Mouse (Mus musculus) heart, embryonic 15.5 days (tissue): Measurements from ENCODE around the gene Gm5148. TPM values are rescaled to one million over a fixed set of nuclear protein-coding genes. Genes with fewer than 3 reads are reported as not detected.

Experiments
- ATAC-seq: fragments of 200-750 bp; cut with Nextera tagmentation; replicated peaks from 2 replicates; pipeline ENCODE4 v1.8.0; 2017; ENCODE audit warnings: low read depth, moderate TSS enrichment; ENCODE audit not compliant: insufficient number of reproducible peaks, insufficient read depth, low FRiP score
- H3K27ac ChIP-seq: fragments of 300-500 bp; sonication (generic); 2 replicates; pipeline ENCODE4 v1.5.1; 2015; ENCODE audit warnings: mild to moderate bottlenecking, inconsistent platforms
- H3K27me3 ChIP-seq: fragments of 300-500 bp; sonication (generic); 2 replicates; pipeline ENCODE4 v1.6.1; 2015; ENCODE audit warnings: inconsistent platforms
- H3K36me3 ChIP-seq: fragments of 300-500 bp; sonication (generic); 2 replicates; pipeline ENCODE4 v1.6.1; 2015; ENCODE audit warnings: mild to moderate bottlenecking, inconsistent platforms
- H3K4me1 ChIP-seq: fragments of 300-500 bp; sonication (generic); replicated peaks from 2 replicates; pipeline ENCODE4 v1.6.1; 2015; ENCODE audit warnings: inconsistent platforms
- H3K4me2 ChIP-seq: fragments of 300-500 bp; sonication (generic); 2 replicates; pipeline ENCODE4 v1.6.1; 2015; ENCODE audit warnings: inconsistent platforms, mild to moderate bottlenecking, moderate library complexity
- H3K4me3 ChIP-seq: fragments of 300-500 bp; sonication (generic); 2 replicates; pipeline ENCODE4 v1.5.1; 2015; ENCODE audit warnings: mild to moderate bottlenecking, inconsistent platforms
- H3K9ac ChIP-seq: fragments of 300-500 bp; sonication (generic); 2 replicates; pipeline ENCODE4 v1.6.1; 2015; ENCODE audit warnings: mild to moderate bottlenecking, inconsistent platforms
- H3K9me3 ChIP-seq: fragments of 300-500 bp; sonication (generic); replicated peaks from 2 replicates; pipeline ENCODE4 v1.6.1; 2016; ENCODE audit warnings: inconsistent platforms
- WGBS: fragments of 180-500 bp; shearing (Covaris S2); methylation state at CpG from one replicate; pipeline ENCODE4 v1.1.7; 2015; ENCODE audit warnings: mixed read lengths; 5-methylcytosine and 5-hydroxymethylcytosine counted together
- polyA plus RNA-seq: library from polyadenylated mRNA; unstranded; fragments of >200 nt; fragmentation: Nextera tagmentation; extraction: Ambion mirVana; gene quantifications from 2 replicates; pipeline ENCODE4 v1.2.1, GENCODE M21; 2015

The Gm5148 gene
- polyA plus RNA-seq, result 3.0 and 3.2 TPM in 2 replicates

GRCm38 (mm10) chr3:37724171-37724804 lies at the start of gene Gm5148:
Gm5148 (minus strand) TSS chr3:37724490.
- Histone ChIP-seq H3K4me2 (peak within 1 kb of the TSS; percentile 83), H3K4me3 (peak within 1 kb of the TSS; percentile 50), H3K36me3 (no peaks in the 10 kb centered on the region), H3K4me1 (peaks cover 32% of the 10 kb centered on the region), H3K27ac (peak within 1 kb of the TSS; percentile 18; the same call in 1 of the 2 replicates), H3K9me3 (no peaks in the 10 kb centered on the region), H3K9ac (peak within 1 kb of the TSS; percentile 38), H3K27me3 (peaks cover 2% of the 10 kb centered on the region; the same call in 1 of the 2 replicates)
- WGBS, result 5% methylated on average over 24 of the region's 24 CpGs
- 0 out of 2 replicates have a peak, but pooled peaks have one; percentile 39 for ATAC-seq

GRCm38 (mm10) chr3:37770951-37771350 lies 46.7 kb upstream of the Gm5148 start:
- H3K9me3 ChIP-seq, result no peaks in the 10 kb centered on the region
- H3K27me3 ChIP-seq, result no peaks in the 10 kb centered on the region
- H3K9ac ChIP-seq, result no peak overlapping the region
- no peaks in the 10 kb centered on the region for H3K36me3 ChIP-seq
- peaks cover 30% of the 10 kb centered on the region for H3K4me1 ChIP-seq
- ATAC-seq, result no peak
- no peak overlapping the region for H3K4me2 ChIP-seq
- H3K27ac ChIP-seq, result no peak overlapping the region
- H3K4me3 ChIP-seq, result no peak overlapping the region

GRCm38 (mm10) chr3:37769268-37769756 lies 45.0 kb upstream of the Gm5148 start:
- 8% methylated on average over 5 of the region's 5 CpGs for WGBS
- H3K9me3 ChIP-seq, result no peaks in the 10 kb centered on the region
- peak overlapping the region; percentile 38 for H3K4me2 ChIP-seq
- H3K4me1 ChIP-seq, result peaks cover 30% of the 10 kb centered on the region
- H3K4me3 ChIP-seq, result no peak overlapping the region
- H3K27me3 ChIP-seq, result no peaks in the 10 kb centered on the region
- peak overlapping the region; percentile 81 for H3K27ac ChIP-seq
- H3K36me3 ChIP-seq, result no peaks in the 10 kb centered on the region
- no peak overlapping the region for H3K9ac ChIP-seq
- peak; percentile 83 for ATAC-seq

GRCm38 (mm10) chr3:37767147-37768015 lies 43.1 kb upstream of the Gm5148 start:
- no peak for ATAC-seq
- Histone ChIP-seq H3K9me3 (no peaks in the 10 kb centered on the region), H3K4me2 (no peak overlapping the region), H3K4me1 (peaks cover 23% of the 10 kb centered on the region), H3K9ac (no peak overlapping the region), H3K27me3 (no peaks in the 10 kb centered on the region), H3K27ac (no peak overlapping the region), H3K4me3 (no peak overlapping the region), H3K36me3 (no peaks in the 10 kb centered on the region)
- 68% methylated on average over 12 of the region's 12 CpGs for WGBS

GRCm38 (mm10) chr3:37766628-37767027 lies 42.3 kb upstream of the Gm5148 start:
- WGBS, result 50% methylated on average over 4 of the region's 4 CpGs
- H3K27me3 ChIP-seq, result no peaks in the 10 kb centered on the region
- H3K4me3 ChIP-seq, result no peak overlapping the region
- H3K9me3 ChIP-seq, result no peaks in the 10 kb centered on the region
- no peak overlapping the region for H3K9ac ChIP-seq
- H3K36me3 ChIP-seq, result no peaks in the 10 kb centered on the region
- H3K4me2 ChIP-seq, result no peak overlapping the region
- H3K27ac ChIP-seq, result no peak overlapping the region
- peaks cover 23% of the 10 kb centered on the region for H3K4me1 ChIP-seq
- no peak for ATAC-seq

GRCm38 (mm10) chr3:37765971-37766370 lies 41.7 kb upstream of the Gm5148 start:
- H3K27ac ChIP-seq, result no peak overlapping the region
- 71% methylated on average over 5 of the region's 5 CpGs for WGBS
- no peaks in the 10 kb centered on the region for H3K27me3 ChIP-seq
- no peak overlapping the region for H3K4me2 ChIP-seq
- ATAC-seq, result no peak
- H3K4me1 ChIP-seq, result peaks cover 24% of the 10 kb centered on the region
- no peak overlapping the region for H3K9ac ChIP-seq
- H3K9me3 ChIP-seq, result no peaks in the 10 kb centered on the region
- no peak overlapping the region for H3K4me3 ChIP-seq
- H3K36me3 ChIP-seq, result no peaks in the 10 kb centered on the region

GRCm38 (mm10) chr3:37765275-37765674 lies 41.0 kb upstream of the Gm5148 start:
- H3K36me3 ChIP-seq, result no peaks in the 10 kb centered on the region
- no peak overlapping the region for H3K4me2 ChIP-seq
- ATAC-seq, result no peak
- no peaks in the 10 kb centered on the region for H3K27me3 ChIP-seq
- WGBS, result 74% methylated on average over 3 of the region's 3 CpGs
- H3K4me1 ChIP-seq, result peaks cover 24% of the 10 kb centered on the region
- H3K4me3 ChIP-seq, result no peak overlapping the region
- no peak overlapping the region for H3K27ac ChIP-seq
- H3K9ac ChIP-seq, result no peak overlapping the region
- no peaks in the 10 kb centered on the region for H3K9me3 ChIP-seq

- no peaks in the 10 kb centered on the region for H3K36me3 ChIP-seq
- H3K27ac ChIP-seq, result no peak overlapping the region
- H3K4me3 ChIP-seq, result no peak overlapping the region
- no peak for ATAC-seq
- H3K27me3 ChIP-seq, result no peaks in the 10 kb centered on the region
- 72% methylated on average over 3 of the region's 3 CpGs for WGBS
- no peak overlapping the region for H3K4me2 ChIP-seq
- peaks cover 17% of the 10 kb centered on the region for H3K4me1 ChIP-seq
- H3K9ac ChIP-seq, result no peak overlapping the region
- no peaks in the 10 kb centered on the region for H3K9me3 ChIP-seq
These were observed 38.0 kb upstream of the Gm5148 start for GRCm38 (mm10) chr3:37762303-37762702.

GRCm38 (mm10) chr3:37761741-37762140 lies 37.5 kb upstream of the Gm5148 start:
- 78% methylated on average over 5 of the region's 5 CpGs for WGBS
- no peak for ATAC-seq
- Histone ChIP-seq H3K4me2 (no peak overlapping the region), H3K9me3 (no peaks in the 10 kb centered on the region), H3K36me3 (no peaks in the 10 kb centered on the region), H3K4me3 (no peak overlapping the region), H3K27ac (no peak overlapping the region), H3K27me3 (no peaks in the 10 kb centered on the region), H3K9ac (no peak overlapping the region), H3K4me1 (peaks cover 16% of the 10 kb centered on the region)

- no peak overlapping the region for H3K4me2 ChIP-seq
- H3K9ac ChIP-seq, result no peak overlapping the region
- WGBS, result 59% methylated on average over 6 of the region's 6 CpGs
- no peak for ATAC-seq
- H3K27me3 ChIP-seq, result no peaks in the 10 kb centered on the region
- no peak overlapping the region for H3K27ac ChIP-seq
- no peak overlapping the region for H3K4me3 ChIP-seq
- peaks cover 16% of the 10 kb centered on the region for H3K4me1 ChIP-seq
- no peaks in the 10 kb centered on the region for H3K9me3 ChIP-seq
- no peaks in the 10 kb centered on the region for H3K36me3 ChIP-seq
These were observed 36.6 kb upstream of the Gm5148 start for GRCm38 (mm10) chr3:37760866-37761265.

- H3K36me3 ChIP-seq, result no peaks in the 10 kb centered on the region
- H3K4me2 ChIP-seq, result peak overlapping the region; percentile 62
- H3K4me3 ChIP-seq, result peak overlapping the region; percentile 16
- no peak overlapping the region for H3K9ac ChIP-seq
- peaks cover 16% of the 10 kb centered on the region for H3K4me1 ChIP-seq
- 34% methylated on average over 9 of the region's 9 CpGs for WGBS
- H3K27ac ChIP-seq, result peak overlapping the region; percentile 66
- no peaks in the 10 kb centered on the region for H3K27me3 ChIP-seq
- no peak for ATAC-seq
- no peaks in the 10 kb centered on the region for H3K9me3 ChIP-seq
These were observed 34.5 kb upstream of the Gm5148 start for GRCm38 (mm10) chr3:37758611-37759322.
